Mouse (Mus musculus) liver, adult 2 months (tissue): ENCODE measurements around the gene Pycr2. TPM values are rescaled to one million over a fixed set of nuclear protein-coding genes. Genes with fewer than 3 reads are reported as not detected.
A peak's percentile ranks its signal among the peaks of the same experiment; 100 is the strongest.
"Not testable (repeated sequence)": the region's sequence is repeated elsewhere in the genome, so short reads cannot be mapped to it uniquely, and the experiment has no call there.

Experiments
- DNase-seq: peaks from one replicate; pipeline ENCODE4 v3.0.0-alpha.2; 2011; ENCODE audit warnings: low read depth, low spot score; ENCODE audit errors: extremely low read depth
- H3K27ac ChIP-seq: fragments of 200-500 bp; replicated peaks from 2 replicates; pipeline ENCODE4 v1.5.1; 2012; ENCODE audit warnings: low read depth, mild to moderate bottlenecking, control low read depth, inconsistent platforms, low read length; ENCODE audit not compliant: insufficient read depth
- H3K27me3 ChIP-seq: fragments of 200-500 bp; 2 replicates; pipeline ENCODE4 v1.6.1; 2012; ENCODE audit warnings: mild to moderate bottlenecking, moderate library complexity, low read length, inconsistent platforms; ENCODE audit not compliant: control insufficient read depth, insufficient read depth
- H3K36me3 ChIP-seq: fragments of 200-500 bp; 2 replicates; pipeline ENCODE4 v1.6.1; 2012; ENCODE audit warnings: low read length, inconsistent platforms; ENCODE audit not compliant: control insufficient read depth, insufficient read depth
- H3K4me1 ChIP-seq: fragments of 200-500 bp; 2 replicates; pipeline ENCODE4 v1.6.1; 2011; ENCODE audit warnings: low read length; ENCODE audit not compliant: control insufficient read depth, insufficient read depth
- H3K4me3 ChIP-seq: fragments of 200-500 bp; 2 replicates; pipeline ENCODE4 v1.5.1; 2011; ENCODE audit warnings: low read depth, mild to moderate bottlenecking, control low read depth, low read length, moderate library complexity; ENCODE audit not compliant: insufficient read depth
- H3K79me2 ChIP-seq: fragments of 200-500 bp; 2 replicates; pipeline ENCODE4 v1.6.1; 2012; ENCODE audit warnings: inconsistent platforms, mild to moderate bottlenecking, low read length, moderate library complexity; ENCODE audit not compliant: control insufficient read depth, insufficient read depth
- H3K9ac ChIP-seq: fragments of 200-500 bp; 2 replicates; pipeline ENCODE4 v1.6.1; 2012; ENCODE audit warnings: low read depth, mild to moderate bottlenecking, control low read depth, inconsistent platforms, low read length
- CTCF ChIP-seq: fragments of 200-500 bp; IDR thresholded peaks from 2 replicates; pipeline ENCODE4 v1.5.1; 2011; ENCODE audit warnings: low read depth, low read length, control low read depth
- POLR2A ChIP-seq: fragments of 200-500 bp; IDR thresholded peaks from 2 replicates; pipeline ENCODE4 v1.6.1; 2011; ENCODE audit warnings: low read length, control low read depth; ENCODE audit not compliant: insufficient read depth; ENCODE audit errors: extremely low read depth
- WGBS: fragments of 180-500 bp; shearing (Covaris S2); methylation state at CpG from one replicate; pipeline ENCODE4 v1.1.7; 2018; 5-methylcytosine and 5-hydroxymethylcytosine counted together
- polyA plus RNA-seq: library from polyadenylated mRNA; depleted of rRNA; stranded (reverse); fragments of >200 nt; gene quantifications from 2 replicates; pipeline ENCODE4 v1.2.3, GENCODE M21; 2012
- total RNA-seq: library from RNA; depleted of rRNA; stranded (reverse); fragments of >200 nt; gene quantifications from 2 replicates; pipeline ENCODE4 v1.2.3, GENCODE M21; 2014

Pycr2 gene
- total and polyA plus RNA-seq, 2 experiments: 5.7 to 8.5 TPM

DNA sequence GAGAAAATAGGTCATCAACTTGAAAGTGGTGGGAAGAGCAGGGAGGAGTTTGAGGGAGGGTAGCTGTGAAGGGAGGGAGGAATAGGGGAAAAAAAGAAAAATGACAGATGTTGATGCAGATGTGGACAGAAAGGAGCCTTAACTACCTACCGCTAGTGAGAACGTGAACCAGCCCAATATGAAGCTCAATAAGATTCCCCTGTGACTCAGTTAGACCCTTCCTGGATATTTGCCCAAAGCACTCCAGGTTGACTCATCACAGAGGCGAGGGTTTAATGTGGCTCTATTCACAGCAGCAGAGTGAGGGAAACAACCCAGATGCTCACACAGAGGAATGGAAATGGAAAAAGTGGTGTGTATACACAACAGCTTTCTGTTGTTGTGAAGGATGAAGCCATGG lies 27.0 kb downstream of the Pycr2 start:
- Histone ChIP-seq H3K4me1 (no peaks in the 10 kb centered on the region), H3K4me3 (no peak overlapping the region), H3K79me2 (no peaks in the 10 kb centered on the region), H3K36me3 (no peaks in the 10 kb centered on the region), H3K27me3 (no peaks in the 10 kb centered on the region), H3K27ac (no peak overlapping the region), H3K9ac (no peak overlapping the region)
- no peak for DNase-seq
- 86% methylated on average over 3 of the region's 3 CpGs for WGBS
- TF ChIP-seq POLR2A: no peak
- TF ChIP-seq CTCF: no peak

DNA sequence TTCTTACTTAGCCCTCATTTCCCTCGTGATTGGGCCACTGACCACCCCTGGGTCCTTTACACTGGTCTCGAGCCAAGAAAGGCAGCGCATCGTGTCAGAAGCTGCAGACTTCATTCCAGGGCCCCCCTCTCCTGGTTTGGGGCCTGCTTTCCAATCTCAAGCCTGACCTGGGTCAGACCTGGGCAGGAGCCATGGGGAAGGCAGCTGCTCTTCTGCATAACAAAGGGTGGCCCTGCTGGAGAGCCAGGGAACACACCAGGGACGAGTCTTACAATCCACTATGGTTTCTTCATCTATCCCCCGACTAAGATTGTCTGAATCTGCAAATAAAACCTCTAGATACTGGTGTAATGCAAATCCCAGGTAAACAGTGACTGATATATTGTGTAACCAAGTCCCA lies 29.6 kb downstream of the Pycr2 start:
- H3K27me3 ChIP-seq: no peaks in the 10 kb centered on the region
- no peaks in the 10 kb centered on the region for H3K36me3 ChIP-seq
- no peak overlapping the region for H3K9ac ChIP-seq
- no peak for TF ChIP-seq POLR2A
- no peak for TF ChIP-seq CTCF
- H3K79me2 ChIP-seq: no peaks in the 10 kb centered on the region
- H3K4me1 ChIP-seq: no peaks in the 10 kb centered on the region
- 46% methylated on average over 6 of the region's 6 CpGs for WGBS
- no peak overlapping the region for H3K4me3 ChIP-seq
- no peak overlapping the region for H3K27ac ChIP-seq
- peak; percentile 78 for DNase-seq

DNA sequence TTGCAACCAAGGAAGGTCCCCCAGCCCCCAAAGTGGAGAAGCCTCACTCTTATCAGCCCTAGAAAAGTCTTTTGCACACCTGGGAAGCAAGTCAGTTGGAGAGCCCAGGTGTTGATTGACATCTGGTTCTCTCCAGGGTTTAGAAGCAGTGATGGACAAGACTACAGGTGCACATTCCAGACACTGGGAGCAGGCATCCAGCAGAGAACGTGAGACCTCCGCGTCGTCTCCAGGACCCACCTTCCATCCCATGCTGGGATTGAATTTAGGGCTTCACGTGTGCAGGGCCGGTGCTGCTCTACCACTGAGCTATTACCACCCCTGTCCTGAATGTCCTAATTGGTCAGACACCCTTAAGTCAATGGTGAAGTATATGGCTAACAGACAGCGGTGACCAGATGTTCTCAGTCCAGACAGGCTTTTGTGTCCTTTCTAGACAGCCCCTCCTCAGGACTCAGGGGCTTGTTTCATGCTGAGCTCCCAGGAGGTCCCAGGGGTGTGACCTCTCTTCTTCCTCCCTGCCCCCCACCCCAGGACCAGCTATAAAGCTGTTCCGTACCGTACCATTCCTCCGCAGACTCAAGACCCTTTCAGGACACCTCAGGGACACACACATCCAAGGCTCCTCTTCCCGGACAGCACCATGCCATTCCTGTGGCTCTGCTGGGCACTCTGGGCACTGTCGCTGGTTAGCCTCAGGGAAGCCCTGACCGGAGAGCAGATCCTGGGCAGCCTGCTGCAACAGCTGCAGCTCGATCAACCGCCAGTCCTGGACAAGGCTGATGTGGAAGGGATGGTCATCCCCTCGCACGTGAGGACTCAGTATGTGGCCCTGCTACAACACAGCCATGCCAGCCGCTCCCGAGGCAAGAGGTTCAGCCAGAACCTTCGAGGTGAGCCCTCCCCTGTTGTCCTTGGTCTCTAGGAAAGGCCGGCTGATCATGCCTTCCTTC lies 30.6 kb downstream of the Pycr2 start, which contains the start of gene Lefty1:
Gene Lefty1 (plus strand): TSS at position 556 of the 953 bp plus-strand sequence.
- DNase-seq: no peak
- no peaks in the 10 kb centered on the region for H3K4me1 ChIP-seq
- TF ChIP-seq POLR2A (no peak), CTCF (no peak)
- no peak within 1 kb of the TSS for H3K27ac ChIP-seq
- no peak within 1 kb of the TSS for H3K9ac ChIP-seq
- WGBS: 49% methylated on average over 21 of the region's 21 CpGs
- H3K79me2 ChIP-seq: no peaks in the 10 kb centered on the region
- H3K4me3 ChIP-seq: no peak within 1 kb of the TSS
- no peaks in the 10 kb centered on the region for H3K36me3 ChIP-seq
- H3K27me3 ChIP-seq: no peaks in the 10 kb centered on the region

DNA sequence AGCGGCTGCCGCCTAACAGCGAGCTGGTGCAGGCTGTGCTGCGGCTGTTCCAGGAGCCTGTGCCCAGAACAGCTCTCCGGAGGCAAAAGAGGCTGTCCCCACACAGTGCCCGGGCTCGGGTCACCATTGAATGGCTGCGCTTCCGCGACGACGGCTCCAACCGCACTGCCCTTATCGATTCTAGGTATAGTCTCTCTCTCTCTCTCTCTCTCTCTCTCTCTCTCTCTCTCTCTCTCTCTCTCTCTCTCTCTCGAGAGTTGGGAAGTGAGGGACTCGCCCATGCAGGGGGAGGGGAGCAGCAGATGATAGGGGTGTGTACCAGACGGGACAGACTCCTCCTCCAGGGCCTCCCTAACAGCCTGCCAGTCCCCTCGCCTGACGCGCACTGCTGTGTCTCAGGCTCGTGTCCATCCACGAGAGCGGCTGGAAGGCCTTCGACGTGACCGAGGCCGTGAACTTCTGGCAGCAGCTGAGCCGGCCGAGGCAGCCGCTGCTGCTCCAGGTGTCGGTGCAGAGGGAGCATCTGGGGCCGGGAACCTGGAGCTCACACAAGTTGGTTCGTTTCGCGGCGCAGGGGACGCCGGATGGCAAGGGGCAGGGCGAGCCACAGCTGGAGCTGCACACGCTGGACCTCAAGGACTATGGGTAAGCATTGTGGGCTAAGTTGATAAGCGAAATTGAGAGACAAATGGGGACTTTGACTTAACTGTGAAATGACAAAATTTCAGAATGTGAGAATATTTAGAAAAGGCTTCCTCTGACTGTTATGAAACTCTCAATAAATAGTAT lies 32.7 kb downstream of the Pycr2 start:
- H3K9ac ChIP-seq: peak overlapping the region; percentile 32
- H3K27ac ChIP-seq, H3K4me1 ChIP-seq, H3K79me2 ChIP-seq, H3K27me3 ChIP-seq, H3K36me3 ChIP-seq: not testable (repeated sequence)
- peak overlapping the region; percentile 62 for H3K4me3 ChIP-seq
- WGBS: 5% methylated on average over 36 of the region's 41 CpGs
- peak; percentile 74 for DNase-seq

DNA sequence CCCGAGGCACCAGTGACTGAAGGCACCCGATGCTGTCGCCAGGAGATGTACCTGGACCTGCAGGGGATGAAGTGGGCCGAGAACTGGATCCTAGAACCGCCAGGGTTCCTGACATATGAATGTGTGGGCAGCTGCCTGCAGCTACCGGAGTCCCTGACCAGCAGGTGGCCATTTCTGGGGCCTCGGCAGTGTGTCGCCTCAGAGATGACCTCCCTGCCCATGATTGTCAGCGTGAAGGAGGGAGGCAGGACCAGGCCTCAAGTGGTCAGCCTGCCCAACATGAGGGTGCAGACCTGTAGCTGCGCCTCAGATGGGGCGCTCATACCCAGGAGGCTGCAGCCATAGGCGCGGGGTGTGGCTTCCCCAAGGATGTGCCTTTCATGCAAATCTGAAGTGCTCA lies 33.5 kb downstream of the Pycr2 start:
- H3K4me3 ChIP-seq, H3K27ac ChIP-seq, H3K27me3 ChIP-seq, H3K79me2 ChIP-seq, H3K4me1 ChIP-seq, DNase-seq, H3K36me3 ChIP-seq, H3K9ac ChIP-seq: not testable (repeated sequence)
- 75% methylated on average over 13 of the region's 13 CpGs for WGBS

DNA sequence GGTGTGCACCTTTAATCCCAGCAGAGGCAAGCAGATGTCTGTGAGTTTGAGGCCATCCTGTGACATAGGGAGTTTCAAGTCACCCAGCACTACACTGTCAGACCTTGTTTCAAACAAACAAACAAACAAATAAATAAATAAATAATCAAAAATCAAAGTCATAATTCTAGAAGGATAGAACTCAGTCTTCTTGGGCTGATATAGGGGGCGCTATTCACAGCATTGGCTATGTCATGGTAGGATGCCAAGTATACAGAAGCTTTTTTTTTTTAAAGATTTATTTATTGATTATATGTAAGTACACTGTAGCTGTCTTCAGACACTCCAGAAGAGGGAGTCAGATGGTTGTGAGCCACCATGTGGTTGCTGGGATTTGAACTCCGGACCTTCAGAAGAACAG lies 34.7 kb downstream of the Pycr2 start:
- H3K27me3 ChIP-seq, H3K9ac ChIP-seq, H3K36me3 ChIP-seq, H3K27ac ChIP-seq, H3K4me1 ChIP-seq, DNase-seq, H3K4me3 ChIP-seq, H3K79me2 ChIP-seq: not testable (repeated sequence)
- 88% methylated on average over 2 of the region's 2 CpGs for WGBS
